Mouse (Mus musculus): ENCODE measurements at regions not wholly inside any gene's neighbourhood (a gene's known extent, or its start where the extent isn't known, plus 50 kb on each side); places are given as distances from the start of the nearest gene placed in this dataset.

DNA sequence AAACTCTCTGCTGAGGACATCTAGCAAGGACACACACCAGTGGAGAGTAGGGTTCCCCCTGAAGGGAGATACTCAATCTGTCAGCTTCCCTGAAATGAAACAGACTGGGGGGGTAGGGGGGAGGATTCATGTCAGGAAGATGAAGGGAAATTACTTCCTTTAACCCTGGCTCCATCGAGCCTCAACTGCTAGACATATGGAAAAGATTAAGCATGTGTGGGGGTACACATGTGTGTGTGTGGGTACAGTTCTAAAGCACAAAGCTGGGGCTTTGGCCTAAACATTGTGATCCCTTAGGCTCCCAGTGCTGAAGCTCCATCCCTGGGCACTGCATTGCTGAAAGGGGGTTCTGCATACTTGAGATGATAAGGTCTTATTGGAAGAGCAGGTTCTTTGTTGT lies 720.6 kb downstream of the Poteg start:
- H3K27ac ChIP-seq (replicated peaks) = no peak overlapping the region
- 48% methylated on average over 1 of the region's 1 CpGs for WGBS
- DNase-seq (ENCODE audit: low spot score) (no peak), ATAC-seq (ENCODE audit: low FRiP score, low TSS enrichment) (no peak)
- H3K4me1 ChIP-seq (replicated peaks; ENCODE audit: control insufficient read depth, insufficient read depth) = no peaks in the 10 kb centered on the region
- H3K4me2 ChIP-seq (replicated peaks; ENCODE audit: low read depth) = no peak overlapping the region
- H3K27me3 ChIP-seq (ENCODE audit: control insufficient read depth, insufficient read depth, low read length) = no peaks in the 10 kb centered on the region
- H3K4me3 ChIP-seq (ENCODE audit: low read depth, low read length) = no peak overlapping the region
- no peaks in the 10 kb centered on the region for H3K9me3 ChIP-seq (ENCODE audit: control insufficient read depth, low read length)
- no peak for TF ChIP-seq CTCF (IDR thresholded peaks at IDR 0.05; ENCODE audit: low read depth)
- TF ChIP-seq EP300 (optimal IDR thresholded peaks at IDR 0.05) = no peak
- H3K36me3 ChIP-seq (ENCODE audit: control insufficient read depth, insufficient read depth, low read length) = no peaks in the 10 kb centered on the region
- H3K9ac ChIP-seq (ENCODE audit: low read length) = no peak overlapping the region

DNA sequence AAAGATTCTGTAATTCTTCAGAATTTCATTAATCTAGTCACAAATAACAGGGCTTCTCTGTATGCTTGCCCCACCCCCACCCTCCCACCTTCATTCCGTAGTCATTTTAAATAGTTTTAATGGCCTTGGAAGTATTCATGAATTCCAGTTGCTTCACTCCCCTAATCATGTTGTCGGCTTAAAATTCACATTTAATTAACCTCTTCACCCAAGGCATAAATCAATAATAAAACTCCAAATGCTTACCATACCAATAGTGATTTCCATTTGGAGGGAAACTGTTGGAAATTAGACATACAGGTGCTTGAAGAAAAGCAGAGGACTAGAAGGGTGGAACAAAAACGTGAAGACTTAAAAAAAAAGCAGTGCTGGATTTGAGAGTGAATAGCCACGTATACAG lies 724.0 kb downstream of the Poteg start:
- 65% methylated on average over 4 of the region's 4 CpGs for WGBS
- no peak for ATAC-seq (ENCODE audit: low FRiP score, low TSS enrichment)
- DNase-seq (ENCODE audit: low spot score) = no peak
- no peaks in the 10 kb centered on the region for H3K36me3 ChIP-seq (ENCODE audit: control insufficient read depth, insufficient read depth, low read length)
- no peaks in the 10 kb centered on the region for H3K9me3 ChIP-seq (ENCODE audit: control insufficient read depth, low read length)
- H3K4me2 ChIP-seq (replicated peaks; ENCODE audit: low read depth) = no peak overlapping the region
- H3K4me3 ChIP-seq (ENCODE audit: low read depth, low read length) = no peak overlapping the region
- TF ChIP-seq CTCF (IDR thresholded peaks at IDR 0.05; ENCODE audit: low read depth) (no peak), EP300 (optimal IDR thresholded peaks at IDR 0.05) (no peak)
- H3K27me3 ChIP-seq (ENCODE audit: control insufficient read depth, insufficient read depth, low read length) = no peaks in the 10 kb centered on the region
- H3K9ac ChIP-seq (ENCODE audit: low read length) = no peak overlapping the region
- no peak overlapping the region for H3K27ac ChIP-seq (replicated peaks)
- no peaks in the 10 kb centered on the region for H3K4me1 ChIP-seq (replicated peaks; ENCODE audit: control insufficient read depth, insufficient read depth)

DNA sequence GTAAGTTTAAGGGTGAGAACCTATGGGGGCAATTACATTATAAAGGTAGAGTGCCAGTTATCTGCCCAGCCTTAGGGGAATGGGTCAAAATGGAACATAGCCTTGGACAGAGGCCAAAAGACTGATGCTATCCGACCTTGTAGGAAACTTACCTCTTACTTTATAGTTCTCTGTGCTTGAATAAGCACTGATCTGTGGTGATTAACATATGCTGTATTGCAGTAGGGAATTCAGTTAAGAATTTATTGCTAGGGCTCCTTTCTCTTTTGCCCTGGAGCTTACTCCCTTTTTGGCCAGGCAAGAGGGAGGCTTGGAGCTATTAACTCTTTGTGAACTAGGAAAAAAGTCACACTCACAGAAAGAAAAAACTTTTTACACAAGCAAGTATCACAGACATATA lies 748.5 kb downstream of the Poteg start:
- no peaks in the 10 kb centered on the region for H3K27me3 ChIP-seq (ENCODE audit: control insufficient read depth, insufficient read depth, low read length)
- no peaks in the 10 kb centered on the region for H3K4me1 ChIP-seq (replicated peaks; ENCODE audit: control insufficient read depth, insufficient read depth)
- H3K4me2 ChIP-seq (replicated peaks; ENCODE audit: low read depth) = no peak overlapping the region
- ATAC-seq (ENCODE audit: low FRiP score, low TSS enrichment) (no peak), DNase-seq (ENCODE audit: low spot score) (no peak)
- H3K9ac ChIP-seq (ENCODE audit: low read length) = no peak overlapping the region
- TF ChIP-seq CTCF (IDR thresholded peaks at IDR 0.05; ENCODE audit: low read depth) = no peak
- no peak for TF ChIP-seq EP300 (optimal IDR thresholded peaks at IDR 0.05)
- WGBS = 45% methylated on average over 1 of the region's 1 CpGs
- no peak overlapping the region for H3K27ac ChIP-seq (replicated peaks)
- no peak overlapping the region for H3K4me3 ChIP-seq (ENCODE audit: low read depth, low read length)
- no peaks in the 10 kb centered on the region for H3K9me3 ChIP-seq (ENCODE audit: control insufficient read depth, low read length)
- H3K36me3 ChIP-seq (ENCODE audit: control insufficient read depth, insufficient read depth, low read length) = no peaks in the 10 kb centered on the region

DNA sequence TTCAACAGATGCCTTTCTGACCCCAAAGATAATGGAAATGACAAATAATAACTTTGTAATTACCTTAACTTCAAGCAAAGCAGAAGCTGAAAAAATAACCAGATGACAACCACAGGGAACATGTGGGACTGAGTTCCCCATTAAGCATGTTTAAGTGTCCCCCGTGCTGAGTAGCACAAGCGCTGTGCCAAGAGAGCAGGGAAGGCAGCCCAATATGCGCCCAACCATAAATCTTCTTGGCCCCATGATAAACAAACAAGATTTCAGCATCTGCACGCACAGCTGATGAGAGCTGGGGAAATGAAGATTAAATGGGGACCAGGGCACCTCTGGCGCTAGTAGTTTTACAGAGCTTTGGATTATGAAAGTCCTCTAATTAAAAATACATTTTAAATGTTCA lies 788.1 kb downstream of the Poteg start:
- no peak overlapping the region for H3K27ac ChIP-seq (replicated peaks)
- H3K27me3 ChIP-seq (ENCODE audit: control insufficient read depth, insufficient read depth, low read length) = no peaks in the 10 kb centered on the region
- DNase-seq (ENCODE audit: low spot score) = no peak
- no peak overlapping the region for H3K4me2 ChIP-seq (replicated peaks; ENCODE audit: low read depth)
- no peak overlapping the region for H3K4me3 ChIP-seq (ENCODE audit: low read depth, low read length)
- no peak for ATAC-seq (ENCODE audit: low FRiP score, low TSS enrichment)
- WGBS = 45% methylated on average over 5 of the region's 5 CpGs
- H3K9me3 ChIP-seq (ENCODE audit: control insufficient read depth, low read length) = no peaks in the 10 kb centered on the region
- no peaks in the 10 kb centered on the region for H3K4me1 ChIP-seq (replicated peaks; ENCODE audit: control insufficient read depth, insufficient read depth)
- H3K36me3 ChIP-seq (ENCODE audit: control insufficient read depth, insufficient read depth, low read length) = no peaks in the 10 kb centered on the region
- no peak overlapping the region for H3K9ac ChIP-seq (ENCODE audit: low read length)
- TF ChIP-seq CTCF (IDR thresholded peaks at IDR 0.05; ENCODE audit: low read depth) (no peak), EP300 (optimal IDR thresholded peaks at IDR 0.05) (no peak)

DNA sequence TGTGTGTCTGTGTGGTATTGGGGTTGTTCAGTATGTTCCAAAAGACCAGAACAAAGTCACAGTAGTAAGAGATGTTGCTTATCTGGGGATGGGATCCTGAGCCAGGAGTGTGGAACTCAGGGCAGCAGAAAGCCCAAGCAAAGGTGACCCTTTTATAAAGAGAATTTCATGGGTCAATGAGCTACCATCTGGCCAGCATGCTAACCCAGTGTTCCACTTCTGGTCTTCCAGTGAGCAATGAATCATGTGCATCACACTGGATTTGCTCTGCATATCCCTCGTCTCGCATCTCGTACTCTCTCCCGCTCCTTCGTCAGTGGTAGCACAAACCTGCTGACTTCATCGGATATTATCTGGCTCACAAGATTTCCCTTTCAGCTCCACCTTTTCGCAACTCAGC lies 791.9 kb downstream of the Poteg start:
- H3K27ac ChIP-seq (replicated peaks) = no peak overlapping the region
- TF ChIP-seq CTCF (IDR thresholded peaks at IDR 0.05; ENCODE audit: low read depth) (no peak), EP300 (optimal IDR thresholded peaks at IDR 0.05) (no peak)
- no peaks in the 10 kb centered on the region for H3K4me1 ChIP-seq (replicated peaks; ENCODE audit: control insufficient read depth, insufficient read depth)
- no peak for ATAC-seq (ENCODE audit: low FRiP score, low TSS enrichment)
- no peak overlapping the region for H3K4me2 ChIP-seq (replicated peaks; ENCODE audit: low read depth)
- H3K36me3 ChIP-seq (ENCODE audit: control insufficient read depth, insufficient read depth, low read length) = no peaks in the 10 kb centered on the region
- no peak overlapping the region for H3K9ac ChIP-seq (ENCODE audit: low read length)
- 88% methylated on average over 7 of the region's 7 CpGs for WGBS
- DNase-seq (ENCODE audit: low spot score) = no peak
- no peak overlapping the region for H3K4me3 ChIP-seq (ENCODE audit: low read depth, low read length)
- H3K9me3 ChIP-seq (ENCODE audit: control insufficient read depth, low read length) = no peaks in the 10 kb centered on the region
- no peaks in the 10 kb centered on the region for H3K27me3 ChIP-seq (ENCODE audit: control insufficient read depth, insufficient read depth, low read length)

DNA sequence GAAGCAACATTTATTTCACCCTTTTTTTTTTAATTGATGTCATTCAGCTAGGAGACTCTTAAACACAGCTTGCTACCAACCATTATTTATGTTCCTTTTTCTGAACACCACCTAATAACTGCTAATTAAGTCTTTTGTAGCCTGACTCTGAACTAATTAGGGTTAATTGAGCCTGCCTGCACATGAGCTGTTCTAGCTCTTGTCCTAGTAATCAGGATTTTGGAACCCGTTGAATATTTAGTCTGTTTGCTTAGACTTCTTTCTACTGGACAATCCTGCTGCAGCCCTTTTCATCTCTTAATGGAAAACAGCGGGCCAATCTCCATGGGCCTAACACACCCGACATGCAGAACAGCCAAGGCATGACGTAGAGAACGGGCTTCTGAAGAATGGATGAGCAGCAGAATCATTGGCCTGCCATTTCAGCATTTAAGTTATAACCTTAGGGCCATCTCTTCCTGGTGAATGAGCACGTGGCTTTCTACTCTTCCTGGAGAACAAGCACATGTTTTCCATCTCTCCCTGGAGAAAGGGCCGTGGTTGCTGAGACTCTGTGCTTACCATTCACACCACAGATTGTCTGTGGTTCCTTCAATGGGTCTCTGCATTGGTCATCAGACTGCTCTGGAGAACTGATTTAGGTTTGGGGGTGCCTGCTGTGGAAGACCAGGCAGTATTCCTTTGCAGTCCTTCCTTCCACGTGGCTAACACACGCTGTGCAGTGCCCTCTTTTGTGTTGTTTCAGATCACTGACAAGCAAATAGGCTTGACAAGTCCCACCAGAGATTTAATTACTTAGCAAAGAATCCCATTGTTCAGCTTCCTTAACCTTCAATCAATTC lies 805.1 kb downstream of the Poteg start:
- Histone ChIP-seq H3K4me1 (replicated peaks; ENCODE audit: control insufficient read depth, insufficient read depth) (no peaks in the 10 kb centered on the region), H3K9ac (ENCODE audit: low read length) (no peak overlapping the region), H3K4me2 (replicated peaks; ENCODE audit: low read depth) (no peak overlapping the region), H3K9me3 (ENCODE audit: control insufficient read depth, low read length) (no peaks in the 10 kb centered on the region), H3K27me3 (ENCODE audit: control insufficient read depth, insufficient read depth, low read length) (no peaks in the 10 kb centered on the region), H3K36me3 (ENCODE audit: control insufficient read depth, insufficient read depth, low read length) (no peaks in the 10 kb centered on the region), H3K27ac (replicated peaks) (no peak overlapping the region), H3K4me3 (ENCODE audit: low read depth, low read length) (no peak overlapping the region)
- WGBS = 66% methylated on average over 9 of the region's 9 CpGs
- TF ChIP-seq CTCF (IDR thresholded peaks at IDR 0.05; ENCODE audit: low read depth) (no peak), EP300 (optimal IDR thresholded peaks at IDR 0.05) (no peak)
- ATAC-seq (ENCODE audit: low FRiP score, low TSS enrichment) (no peak), DNase-seq (ENCODE audit: low spot score) (no peak)

All from stomach, postnatal 0 days (tissue).